Mouse (Mus musculus): ENCODE data around the gene Rbm20.
A peak's percentile ranks its signal among the peaks of the same experiment; 100 is the strongest.

The Rbm20 gene

DNA sequence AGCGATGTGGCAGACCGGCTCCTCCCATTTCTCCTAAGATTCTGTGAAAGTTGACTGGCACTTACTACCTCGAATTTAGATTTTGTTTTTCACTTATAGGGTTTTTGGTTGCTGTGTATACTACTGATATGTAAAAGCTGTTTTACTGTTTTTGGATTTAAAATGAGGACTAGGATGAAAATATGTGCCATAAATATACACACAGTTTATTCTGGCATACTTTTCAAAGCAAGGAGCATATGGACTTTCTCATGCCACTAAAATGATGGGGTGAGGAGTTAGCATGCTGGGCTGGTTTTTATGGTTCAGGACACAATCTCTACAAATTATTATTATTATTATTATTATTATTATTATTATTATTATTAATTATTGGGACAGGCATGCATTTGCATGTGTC is 133.5 kb downstream of the Rbm20 start:
- no peak for DNase-seq (ENCODE audit: low spot score)

GRCm38 (mm10) chr19:53813576-53813975 is 136.5 kb downstream of the Rbm20 start:
- DNase-seq (ENCODE audit: low spot score) = no peak

DNA sequence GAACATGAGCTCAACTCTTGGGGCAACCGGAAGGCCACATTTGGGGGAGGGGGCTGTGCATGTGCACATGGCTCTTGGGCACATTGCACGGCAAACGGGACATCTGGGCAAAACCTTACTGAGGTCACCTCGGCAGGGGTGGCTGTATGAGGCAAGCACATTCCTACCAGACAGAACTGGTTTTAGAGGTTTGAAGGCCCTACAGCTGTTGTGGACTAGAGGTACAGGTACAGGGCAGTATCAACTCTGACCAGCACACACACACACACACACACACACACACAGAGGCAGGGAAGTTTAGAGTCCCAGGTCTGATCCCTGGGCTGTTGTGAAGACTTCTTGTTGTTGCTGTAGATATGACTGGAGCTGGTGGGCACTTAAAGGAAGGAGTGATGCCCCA is 138.6 kb downstream of the Rbm20 start:
- no peak for DNase-seq (ENCODE audit: low spot score)

DNA sequence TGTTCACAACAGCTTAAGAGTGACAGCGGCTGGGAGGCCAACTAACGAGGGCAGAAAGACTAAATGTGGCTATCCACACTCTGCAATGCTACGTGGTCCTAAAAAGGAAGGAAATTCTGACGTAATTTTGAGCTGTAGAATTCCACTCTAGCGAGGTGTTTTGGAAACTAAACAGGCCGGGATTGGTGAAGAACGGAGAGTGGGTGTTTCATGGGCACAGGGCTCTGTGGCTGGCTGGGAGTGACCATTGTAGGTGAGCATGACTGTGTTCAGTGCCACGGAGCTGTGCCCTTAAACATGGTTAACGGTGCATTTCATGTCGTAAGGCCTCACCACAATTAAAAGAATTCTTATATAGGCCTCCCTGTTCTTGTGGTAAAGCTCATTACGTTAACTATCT is 139.1 kb downstream of the Rbm20 start:
- no peak for DNase-seq (ENCODE audit: low spot score)

- no peak for DNase-seq (ENCODE audit: low spot score)
Observed at GRCm38 (mm10) chr19:53819299-53819698, 142.2 kb downstream of the Rbm20 start.

DNA sequence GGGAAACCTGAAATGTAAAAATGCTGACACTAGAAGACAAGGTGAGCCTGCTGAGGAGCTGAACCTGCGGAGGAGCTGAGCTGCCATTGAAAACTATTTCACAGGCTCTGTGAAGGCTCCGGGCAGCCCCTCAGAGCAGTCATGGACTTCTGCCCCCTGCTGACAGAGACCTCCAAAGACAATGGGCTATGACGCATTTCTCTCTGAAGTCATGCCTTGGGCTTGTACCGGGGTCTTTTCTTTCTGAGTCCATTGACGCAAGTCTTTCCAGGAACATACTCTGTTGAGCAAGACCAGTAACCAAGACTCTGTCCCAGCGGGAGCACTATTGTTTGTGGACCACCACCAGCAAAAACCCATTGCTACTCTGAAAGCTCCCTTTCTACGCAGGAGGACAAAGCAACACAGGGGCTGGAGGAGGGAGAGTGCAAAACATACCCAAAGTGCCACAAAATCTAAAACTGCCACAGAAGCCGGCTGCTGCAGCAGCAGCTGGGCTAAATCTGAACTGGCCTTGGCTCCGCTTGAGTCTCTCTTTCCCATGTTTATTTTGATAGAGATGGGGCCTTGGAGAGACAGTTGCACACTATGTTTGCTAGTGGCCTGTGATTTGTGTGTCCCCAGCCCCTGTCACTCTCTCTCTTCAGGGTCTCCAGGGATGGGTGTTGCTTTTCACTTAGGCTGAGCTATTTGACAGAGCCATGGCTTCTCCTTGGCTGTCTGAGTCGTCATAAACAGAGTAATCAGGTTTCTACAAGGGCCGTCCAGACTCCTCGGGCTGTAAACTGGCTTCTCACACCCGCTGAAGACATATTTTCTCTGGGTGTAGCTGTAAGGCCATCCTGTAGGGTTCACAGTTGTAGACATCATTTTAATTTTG is 144.4 kb downstream of the Rbm20 start:
- DNase-seq (ENCODE audit: low spot score) = no peak

DNA sequence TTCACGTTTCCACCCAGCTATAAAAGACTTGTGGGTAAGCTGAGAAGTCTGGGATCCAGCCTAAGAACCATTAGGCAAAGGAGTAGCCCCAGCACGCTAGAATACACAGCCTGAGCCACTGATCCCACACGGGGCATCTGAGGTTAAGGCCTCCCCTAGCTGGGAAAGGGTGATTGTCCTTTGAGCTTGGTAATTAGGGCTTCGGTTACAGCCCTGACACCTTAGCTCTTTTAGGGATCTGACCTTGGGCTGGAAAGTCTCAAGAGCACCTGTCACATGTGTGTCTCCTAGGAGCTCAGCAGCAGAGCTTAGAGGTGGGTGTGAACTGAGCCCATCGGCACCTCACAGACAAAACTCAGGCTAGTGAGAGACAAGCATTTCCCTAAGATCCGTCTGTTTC is 146.7 kb downstream of the Rbm20 start:
- DNase-seq (ENCODE audit: low spot score) = no peak

GRCm38 (mm10) chr19:53824872-53825680 is 148.0 kb downstream of the Rbm20 start:
- DNase-seq (ENCODE audit: low spot score) = no peak

- DNase-seq (ENCODE audit: low spot score) = no peak
Observed at GRCm38 (mm10) chr19:53829990-53830389, 152.9 kb downstream of the Rbm20 start.

- DNase-seq (ENCODE audit: low spot score) = no peak
Observed at GRCm38 (mm10) chr19:53830407-53831163, 153.5 kb downstream of the Rbm20 start.

- DNase-seq (ENCODE audit: low spot score) = no peak
Observed at GRCm38 (mm10) chr19:53831164-53831448, 154.0 kb downstream of the Rbm20 start.

GRCm38 (mm10) chr19:53832512-53832911 is 155.4 kb downstream of the Rbm20 start:
- DNase-seq (ENCODE audit: low spot score) = no peak

GRCm38 (mm10) chr19:53833745-53834369 is 156.8 kb downstream of the Rbm20 start:
- no peak for DNase-seq (ENCODE audit: low spot score)

GRCm38 (mm10) chr19:53836569-53837454 is 159.7 kb downstream of the Rbm20 start:
- no peak for DNase-seq (ENCODE audit: low spot score)

DNA sequence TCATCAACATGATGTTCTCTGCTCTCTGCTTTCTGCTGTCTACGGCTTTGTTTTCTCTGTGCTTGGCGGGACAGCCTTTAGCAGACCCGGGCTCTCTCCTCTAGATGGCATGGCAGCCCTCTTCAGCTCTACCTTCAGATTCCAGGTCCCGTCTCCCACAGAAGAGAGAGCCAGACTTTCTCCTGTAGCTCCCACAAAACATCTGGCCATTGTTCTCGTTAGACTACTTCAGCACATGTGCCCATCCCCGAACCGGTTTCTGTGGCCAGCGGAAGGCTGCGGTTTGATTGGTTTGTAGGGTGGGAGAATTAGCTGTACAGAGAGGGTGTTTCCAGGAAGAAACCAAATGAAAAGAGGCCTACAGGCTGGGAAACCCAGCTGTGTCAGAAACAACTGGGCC is 161.7 kb downstream of the Rbm20 start:
- DNase-seq (ENCODE audit: low spot score) = no peak

DNA sequence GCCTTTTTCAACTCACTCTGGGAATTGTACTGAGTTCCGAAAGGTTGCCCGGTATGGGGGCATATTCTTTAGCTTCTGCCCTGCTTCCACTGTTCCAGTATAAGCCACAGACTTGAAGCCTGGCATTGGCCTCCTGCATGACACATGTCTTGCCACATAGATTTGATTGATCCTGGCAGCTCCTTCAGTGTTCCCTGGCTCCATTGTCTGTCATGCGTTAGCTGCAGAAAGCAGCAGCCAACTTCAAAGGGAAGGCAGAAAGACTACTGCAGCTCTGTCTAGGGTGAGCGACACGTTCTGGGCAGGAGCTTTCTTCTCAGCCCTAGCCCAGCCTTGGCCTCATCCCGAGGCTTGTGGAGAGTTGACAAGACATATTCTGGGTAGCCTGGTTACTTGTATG is 162.7 kb downstream of the Rbm20 start:
- DNase-seq (ENCODE audit: low spot score) = no peak

DNA sequence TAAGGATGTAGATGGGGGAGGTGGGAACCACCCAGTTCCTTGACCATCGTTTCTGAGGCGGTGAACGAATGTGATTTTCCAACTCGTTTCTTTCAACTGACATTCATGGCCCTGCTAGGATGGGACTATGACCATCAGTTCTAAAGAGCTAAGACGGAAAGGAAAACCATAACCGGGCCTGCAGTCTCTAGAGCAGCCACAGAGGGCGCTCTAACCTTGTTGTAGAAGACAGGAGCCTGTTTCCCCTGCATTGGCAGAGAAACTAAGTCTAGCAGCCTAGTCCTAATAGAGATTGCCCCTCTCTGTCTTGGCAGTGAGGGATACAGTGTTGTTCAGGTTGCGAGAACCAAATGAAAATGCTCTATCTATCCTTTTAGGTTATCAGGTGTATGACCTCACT is 164.8 kb downstream of the Rbm20 start:
- peak; percentile 48 for DNase-seq (ENCODE audit: low spot score)

- DNase-seq (ENCODE audit: low spot score) = no peak
Observed at GRCm38 (mm10) chr19:53843972-53844371, 166.9 kb downstream of the Rbm20 start.

- no peak for DNase-seq (ENCODE audit: low spot score)
Observed at GRCm38 (mm10) chr19:53848272-53848995, 171.3 kb downstream of the Rbm20 start.

DNA sequence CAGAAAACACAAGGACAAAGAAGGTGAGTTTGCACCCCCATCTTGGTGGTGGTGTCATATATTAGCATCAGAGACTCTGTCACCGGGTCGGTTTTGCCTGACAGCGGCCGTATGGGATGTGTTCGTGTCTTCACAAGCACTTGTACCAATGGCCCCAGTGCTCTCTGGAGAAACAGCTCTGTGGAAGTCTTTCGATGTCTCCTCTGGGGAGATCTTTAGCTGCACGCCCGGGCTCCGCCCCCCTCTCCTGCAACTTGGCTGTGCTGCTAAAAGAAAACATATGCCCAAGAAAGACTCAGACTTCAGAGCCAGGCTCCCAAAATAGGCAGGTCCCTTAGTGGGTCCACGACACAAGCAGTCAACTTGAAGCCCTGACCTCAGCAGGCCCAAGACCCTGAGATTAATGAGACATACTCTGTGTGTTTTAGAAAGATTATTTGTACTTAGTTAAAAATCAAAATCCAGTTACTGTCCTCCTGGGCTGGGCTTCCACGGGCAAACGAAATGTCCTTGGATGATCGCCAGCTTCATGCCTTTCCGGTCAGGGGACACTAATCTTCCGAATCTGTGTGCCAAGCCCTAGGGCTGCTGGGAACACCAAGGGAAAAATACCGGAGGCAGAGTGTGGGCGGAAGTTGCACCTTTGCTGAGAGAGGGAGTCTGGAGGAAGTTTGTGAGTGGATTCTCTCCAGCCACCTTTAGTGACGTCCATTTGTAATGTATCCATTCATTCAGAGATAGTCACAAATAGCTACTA is 173.2 kb downstream of the Rbm20 start:
- peak; percentile 61 for DNase-seq (ENCODE audit: low spot score)

All from ovary, postnatal 14 days (tissue).